Mouse (Mus musculus): ENCODE results near the gene Scg5. TPM values are rescaled to one million over a fixed set of nuclear protein-coding genes. Genes with fewer than 3 reads are reported as not detected.

The Scg5 gene
- total RNA-seq, 1 experiment from 2014 or later, result 39.0 TPM

DNA sequence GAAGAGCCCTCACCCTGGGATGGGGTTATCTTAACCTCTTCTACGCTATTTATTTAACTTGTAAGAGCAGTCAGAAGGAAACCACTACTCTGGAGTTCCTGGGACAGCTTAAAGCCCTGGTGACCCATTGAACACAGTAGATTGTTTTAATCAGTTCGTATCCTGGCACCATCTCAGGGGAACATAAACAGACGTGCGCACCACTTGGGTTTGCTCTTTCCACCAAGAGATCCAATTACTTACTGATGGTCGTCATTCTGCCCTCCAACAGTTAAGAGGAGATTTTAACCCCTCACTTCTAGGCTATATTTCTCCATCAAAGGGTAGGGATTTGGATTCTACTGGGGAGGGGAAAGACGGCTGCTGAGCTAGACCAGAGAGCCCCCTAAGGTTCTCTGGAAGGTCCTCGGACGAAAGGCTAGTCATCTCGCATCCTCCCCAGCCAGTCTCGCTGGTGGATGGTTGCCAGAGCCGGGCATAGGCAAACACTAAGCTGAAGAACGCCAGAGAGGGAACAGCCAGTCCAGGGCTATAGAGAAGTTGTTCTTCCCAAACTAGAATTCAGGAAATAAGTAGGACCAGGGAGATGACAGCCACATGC is 71.9 kb downstream of the Scg5 start:
- DNase-seq, result no peak

DNA sequence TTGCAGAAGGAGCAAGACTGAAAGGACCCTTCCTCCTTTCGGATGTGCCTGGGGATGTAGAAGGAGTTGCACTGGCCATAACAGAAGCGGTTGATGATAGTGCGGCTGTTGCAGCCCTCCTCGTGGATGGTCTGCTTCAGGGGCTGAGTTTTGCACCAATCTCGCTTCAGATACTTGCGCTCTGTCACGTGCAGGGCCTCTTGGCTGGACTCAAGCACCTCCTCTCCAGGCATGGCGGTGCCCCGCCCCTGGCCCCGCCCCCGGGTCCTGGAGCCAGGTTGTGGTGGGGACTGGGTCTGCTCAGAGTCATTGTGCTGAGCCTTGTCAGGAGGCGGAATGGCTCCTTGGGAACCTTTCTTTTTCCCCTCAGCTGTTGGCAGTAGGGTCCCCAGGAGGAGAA is 79.2 kb downstream of the Scg5 start:
- DNase-seq, result no peak

DNA sequence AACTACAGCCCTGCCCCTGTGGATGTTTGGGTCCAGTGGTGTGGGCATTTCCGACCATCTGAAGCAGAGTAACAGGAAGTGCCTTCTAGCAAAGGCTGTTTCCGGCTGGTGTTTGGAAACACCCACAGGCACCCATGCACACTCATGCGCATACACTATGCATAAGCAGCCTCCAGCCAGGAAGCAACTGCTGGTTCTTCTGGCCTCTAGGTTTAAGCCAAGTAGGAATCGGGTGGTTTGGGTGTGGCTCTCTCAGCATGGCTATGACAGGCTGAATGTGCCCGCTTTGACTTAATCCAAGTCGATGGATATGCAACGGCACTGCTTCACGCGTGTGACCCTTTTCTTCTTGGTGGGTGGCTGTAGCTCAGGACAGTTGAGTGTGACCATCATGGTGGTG is 79.6 kb downstream of the Scg5 start:
- DNase-seq, result no peak

DNA sequence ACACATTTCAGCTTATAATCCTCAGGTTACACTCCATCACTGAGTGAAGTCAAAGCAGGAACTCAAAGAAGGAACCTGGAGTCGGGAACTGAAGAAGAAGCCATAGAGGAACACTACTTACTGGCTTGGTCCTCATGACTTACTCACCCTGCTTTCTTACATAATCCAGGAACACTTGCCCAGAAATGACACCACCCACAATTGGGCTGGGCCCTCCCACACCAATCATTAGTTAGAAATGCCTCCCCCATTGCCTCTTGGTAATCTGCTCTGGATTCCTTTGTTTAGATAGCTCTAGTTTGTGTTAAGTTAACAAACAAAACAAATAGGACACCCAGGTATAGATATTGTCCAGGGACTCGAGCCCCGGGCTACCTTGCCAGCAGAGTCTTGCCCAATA is 100.3 kb downstream of the Scg5 start:
- no peak for DNase-seq

Other genes starting within 250 kb of the Scg5 start
- gene Grem1, start 70.5 kb downstream of the Scg5 start, total RNA-seq (2021), result 0.37 and 3.9 TPM in 2 replicates
- gene Arhgap11a, start 19.5 kb upstream of the Scg5 start, total RNA-seq (2021), result 12.3 and 12.9 TPM in 2 replicates
- gene Gjd2, start 184.5 kb upstream of the Scg5 start, total RNA-seq (2021), result 6.9 and 8.5 TPM in 2 replicates
- 0.44 TPM in 1 of 2 replicates, not detected in the other for gene Actc1, start 224.4 kb upstream of the Scg5 start, total RNA-seq (2021)